Mouse (Mus musculus): Measurements from ENCODE around the gene Ddx31.

Ddx31 gene

DNA sequence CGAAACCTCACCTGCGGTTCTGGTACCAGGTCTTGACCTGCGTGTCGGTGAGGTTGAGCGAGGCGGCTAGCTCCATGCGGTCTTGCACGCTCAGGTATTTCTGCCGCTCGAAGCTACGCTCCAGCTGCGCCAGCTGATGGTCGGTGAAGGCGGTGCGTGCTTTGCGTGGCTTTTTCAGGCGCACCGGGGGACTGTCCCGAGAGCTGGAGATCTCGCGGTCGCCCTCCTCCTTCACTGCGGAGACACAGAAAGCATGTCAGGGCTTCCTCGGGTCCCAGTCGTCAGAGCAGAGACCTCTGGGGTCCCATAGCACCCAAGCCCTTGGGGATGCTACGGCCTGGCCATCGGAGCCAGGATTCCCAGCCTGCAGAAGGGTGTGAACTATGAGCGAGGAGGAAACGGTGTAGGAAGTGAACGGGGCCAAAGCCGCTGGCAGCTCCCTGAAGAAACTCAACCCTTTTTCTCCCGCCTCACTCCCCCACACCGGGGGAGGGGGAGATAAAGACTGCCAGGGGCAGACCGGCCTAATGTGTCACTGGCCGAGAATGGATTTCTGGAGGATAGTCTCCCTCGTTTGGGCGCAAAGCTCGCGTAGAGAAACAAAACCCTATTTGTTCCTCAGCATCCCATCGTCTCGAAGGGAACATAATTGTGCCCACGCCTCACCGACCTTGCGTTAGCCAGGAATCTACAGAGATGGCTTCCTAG, 71.3 kb downstream of the Ddx31 start:
- in situ Hi-C loops (cut with MboI): no loop called here

DNA sequence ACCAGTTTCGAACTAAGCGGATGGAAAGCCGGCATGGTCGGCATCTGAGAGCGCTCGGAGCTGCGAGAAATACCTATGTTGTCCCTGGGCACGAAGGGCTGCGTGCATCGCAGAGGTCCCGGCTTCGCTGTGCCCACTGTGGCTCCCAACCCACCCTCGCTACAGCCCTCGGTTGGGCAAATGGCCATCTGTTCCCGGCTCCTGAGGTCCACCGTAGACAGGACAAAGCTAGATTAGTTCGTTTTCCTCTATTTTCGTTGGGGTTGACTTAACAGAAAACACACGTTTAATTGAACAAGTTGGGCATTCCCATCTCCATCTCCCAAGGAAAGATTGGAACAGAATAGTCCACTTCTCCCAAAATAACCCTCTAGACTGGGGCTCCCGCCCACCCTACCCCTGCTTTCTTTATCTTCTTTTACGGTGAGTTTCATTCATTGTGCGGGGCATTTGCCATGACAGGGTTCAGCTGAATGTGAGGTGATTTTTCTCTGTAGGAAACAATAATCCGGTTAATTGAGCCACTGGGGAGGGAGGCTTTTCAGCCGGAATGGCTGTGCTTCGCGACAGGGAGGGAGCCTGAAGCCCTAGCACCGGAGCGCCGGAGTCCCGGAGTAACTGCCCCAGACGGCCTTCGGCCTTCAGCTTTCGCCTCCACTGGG, 72.0 kb downstream of the Ddx31 start:
- in situ Hi-C loops (cut with MboI): no loop called here

DNA sequence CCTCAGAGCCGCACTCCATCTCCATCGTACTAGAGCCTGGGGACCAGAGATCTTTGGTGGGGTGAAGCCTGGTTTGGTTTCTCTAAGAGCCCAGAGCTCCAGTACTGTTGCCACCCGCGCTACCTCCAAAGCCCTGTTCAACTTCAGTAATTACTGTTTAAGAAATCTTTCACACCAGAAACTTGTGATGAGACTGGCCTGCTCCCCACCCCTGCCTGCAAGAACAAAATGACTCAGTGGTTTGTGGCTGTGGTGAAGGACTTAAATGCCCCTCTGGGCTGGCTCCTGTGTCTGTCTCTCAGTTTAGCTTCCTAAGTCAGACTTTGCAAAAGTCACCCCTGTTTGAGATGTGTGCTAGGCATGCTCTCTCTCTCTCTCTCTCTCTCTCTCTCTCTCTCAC, 72.8 kb downstream of the Ddx31 start:
- in situ Hi-C loops (cut with MboI): no loop called here

DNA sequence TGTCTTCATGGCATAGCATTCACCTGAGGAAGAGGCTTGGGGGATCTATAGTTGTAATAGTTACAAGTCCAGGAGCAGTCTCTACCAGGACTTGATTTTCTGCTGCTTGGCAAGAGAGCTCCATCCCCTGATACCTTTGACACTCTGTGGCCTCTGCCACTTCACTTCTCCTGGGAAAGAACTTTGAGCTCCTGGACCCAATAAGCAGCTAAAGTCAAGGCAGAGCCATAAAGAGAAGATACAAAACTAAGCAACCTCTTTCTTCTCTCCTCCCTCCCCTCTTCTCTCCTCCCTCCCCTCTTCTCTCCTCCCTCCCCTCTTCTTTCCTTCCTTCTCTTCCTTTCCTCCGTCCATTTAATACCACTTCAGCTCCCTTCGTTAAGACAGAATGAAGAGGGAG, 73.9 kb downstream of the Ddx31 start:
- in situ Hi-C loops (cut with MboI): no loop called here

DNA sequence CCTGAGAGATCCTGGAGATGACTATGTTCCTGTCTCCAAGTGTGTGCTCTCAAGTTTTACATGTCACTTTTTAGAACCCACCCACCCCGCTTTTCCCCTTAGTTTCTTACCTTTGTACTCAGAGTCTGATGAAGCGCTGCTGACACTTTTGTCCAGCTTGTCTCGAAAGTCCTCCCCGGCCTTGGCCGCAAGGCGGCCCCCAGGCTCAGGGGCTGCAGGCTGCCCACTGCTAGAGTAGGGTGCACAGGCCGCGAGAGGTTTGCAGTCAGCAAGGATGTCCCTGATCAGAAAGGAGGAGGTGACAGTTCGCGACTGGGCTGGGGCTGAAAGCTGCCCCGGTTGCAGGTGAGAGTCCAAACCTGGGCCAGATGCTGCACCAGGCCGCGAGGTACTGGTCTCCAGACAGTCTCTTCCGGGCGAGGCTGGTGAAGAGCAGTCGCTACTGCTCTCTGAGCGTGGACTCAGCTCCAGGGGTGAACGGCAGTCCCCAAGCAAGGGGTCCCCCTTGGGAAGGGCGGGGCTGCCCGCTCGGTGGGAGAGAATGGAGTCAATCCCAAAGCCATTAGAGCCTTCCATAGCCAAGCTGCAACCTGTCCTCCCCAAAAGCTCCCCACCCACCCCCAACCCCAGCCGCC, 75.0 kb downstream of the Ddx31 start:
- in situ Hi-C loops (cut with MboI): no loop called here

DNA sequence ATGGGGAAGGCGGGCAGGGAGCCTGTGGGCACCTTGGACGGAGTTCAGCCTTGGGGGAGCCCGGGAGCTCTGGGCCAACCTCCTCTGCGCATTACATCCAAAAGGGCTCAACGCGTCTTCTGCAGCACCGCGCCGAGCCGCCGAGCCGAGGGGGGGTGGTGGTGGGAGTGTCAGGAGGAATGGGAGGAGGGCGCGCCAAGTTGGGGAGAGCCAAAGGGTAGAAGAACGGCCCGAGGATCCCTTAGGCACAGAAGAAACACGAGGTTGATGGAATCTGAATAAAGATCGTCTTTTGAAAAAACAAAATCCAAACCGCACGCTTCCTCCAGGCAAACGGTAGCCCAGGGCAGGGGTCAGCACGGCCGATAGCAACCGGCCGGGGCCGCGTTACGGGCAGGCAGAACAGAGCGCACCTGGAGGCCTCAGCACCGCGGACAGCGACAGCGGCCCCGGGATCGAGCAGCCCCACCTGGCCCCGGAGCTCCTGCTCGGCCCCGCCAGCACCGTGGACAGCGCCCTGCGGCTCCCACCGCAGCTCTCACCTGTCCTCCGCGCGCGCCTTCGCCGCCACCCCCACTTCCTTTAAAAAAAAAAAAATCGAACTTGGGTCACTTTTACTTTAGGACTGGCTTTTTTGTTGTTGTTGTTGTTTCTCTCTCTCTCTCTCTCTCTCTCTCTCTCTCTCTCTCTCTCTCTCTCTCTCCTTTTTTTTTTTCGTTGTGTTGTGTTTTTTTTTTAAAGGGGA, 75.7 kb downstream of the Ddx31 start:
- in situ Hi-C loops (cut with MboI): no loop called here

DNA sequence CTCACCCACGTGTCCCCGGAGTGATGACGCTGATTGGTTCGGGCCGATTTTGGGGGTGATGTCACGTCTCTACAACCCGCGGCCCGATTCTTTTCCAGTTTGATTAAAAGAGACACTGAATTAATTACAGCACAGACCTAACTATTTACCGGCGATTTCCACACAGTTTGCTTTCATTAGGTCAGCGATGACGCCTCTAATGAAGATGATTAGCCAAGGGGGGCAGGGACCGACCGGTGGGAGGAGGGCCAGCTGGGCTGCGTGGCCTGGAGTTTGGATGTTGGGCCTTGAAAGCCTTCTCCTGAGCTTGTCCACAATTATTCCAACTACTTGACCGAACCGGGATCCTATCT, 76.3 kb downstream of the Ddx31 start, which contains the start of gene Barhl1:
TSS of gene Barhl1 (minus strand) at position 156 of the 353 bp plus-strand sequence.
- in situ Hi-C loops (cut with MboI): no loop called here

DNA sequence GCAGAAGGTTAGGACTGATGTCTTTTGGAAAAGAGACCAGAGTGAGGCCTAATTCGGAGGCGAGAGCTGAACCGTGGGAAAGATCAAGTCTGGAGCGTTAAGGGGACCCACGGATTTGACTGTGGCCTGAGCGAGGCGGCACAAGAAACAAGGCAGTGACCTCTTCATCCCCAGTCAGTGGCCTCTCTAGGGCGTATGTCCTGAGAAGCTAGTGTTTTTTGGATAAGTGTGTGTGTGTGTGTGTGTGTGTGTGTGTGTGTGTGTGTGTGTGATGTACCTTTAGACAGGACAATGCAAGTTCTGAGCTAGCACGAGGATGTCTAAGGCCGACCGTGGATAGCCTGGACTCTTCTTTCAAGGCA, 76.9 kb downstream of the Ddx31 start:
- in situ Hi-C loops (cut with MboI): no loop called here

DNA sequence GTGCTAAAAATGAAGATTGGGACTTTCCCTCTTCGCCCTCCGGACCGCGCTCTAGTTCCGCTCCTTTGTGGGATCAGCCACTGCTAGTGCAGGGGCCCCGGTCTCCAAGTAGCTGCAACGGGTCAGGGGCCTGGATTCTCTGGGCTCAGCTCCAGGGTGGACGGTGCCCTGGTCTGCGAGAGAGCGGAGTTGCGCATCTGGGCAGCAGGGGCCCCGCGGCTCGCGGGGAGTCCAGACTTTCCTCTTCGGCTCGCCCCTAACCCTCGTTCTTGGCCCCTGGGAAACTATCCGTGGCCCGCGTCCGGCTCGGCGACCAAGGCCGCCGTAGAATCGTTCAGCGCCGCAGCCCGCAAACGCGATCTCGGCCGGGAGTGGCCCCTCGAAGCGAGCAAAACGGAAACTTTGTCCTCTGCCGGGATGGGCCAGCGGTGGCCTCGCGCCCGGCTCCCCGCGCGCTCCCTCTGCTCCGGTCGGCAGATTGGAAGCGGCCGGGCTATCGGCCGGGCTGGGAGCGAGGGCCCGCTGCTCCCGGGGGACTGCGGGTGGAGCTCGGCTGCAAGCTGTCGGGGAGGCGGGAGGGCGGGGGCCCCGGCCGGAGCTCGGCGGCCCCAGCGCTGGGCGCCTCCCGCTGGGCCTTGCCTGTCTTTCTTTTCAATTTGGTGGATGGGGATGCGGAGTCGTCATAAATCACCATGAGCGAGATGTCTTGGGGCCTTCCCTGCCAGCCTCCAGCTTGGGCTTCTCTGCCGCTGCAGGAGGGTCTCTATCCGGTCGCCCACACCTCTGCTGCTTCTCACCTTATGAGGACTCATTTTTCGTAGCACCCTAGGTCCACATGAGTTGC, 77.5 kb downstream of the Ddx31 start:
- in situ Hi-C loops (cut with MboI): no loop called here

DNA sequence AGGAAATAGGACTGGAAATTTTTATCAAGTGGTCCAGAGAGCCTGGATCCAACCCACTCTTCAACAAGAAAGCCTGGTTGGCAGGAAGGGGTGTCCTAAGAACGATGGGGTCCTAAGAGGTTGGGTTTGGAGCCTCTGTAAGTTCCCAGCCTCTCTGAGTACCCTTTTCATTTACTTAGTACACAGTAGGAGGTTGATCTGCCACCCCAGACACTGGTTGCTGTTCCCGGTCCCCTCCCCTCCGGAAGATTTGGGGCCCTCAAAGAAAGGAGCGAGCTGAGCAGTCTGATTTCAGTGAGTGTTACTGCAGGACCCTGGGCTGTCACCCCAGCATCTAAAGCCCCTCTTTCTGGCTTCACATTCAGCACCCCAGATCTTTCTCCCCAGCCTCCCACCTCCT, 78.8 kb downstream of the Ddx31 start:
- in situ Hi-C loops (cut with MboI): no loop called here

DNA sequence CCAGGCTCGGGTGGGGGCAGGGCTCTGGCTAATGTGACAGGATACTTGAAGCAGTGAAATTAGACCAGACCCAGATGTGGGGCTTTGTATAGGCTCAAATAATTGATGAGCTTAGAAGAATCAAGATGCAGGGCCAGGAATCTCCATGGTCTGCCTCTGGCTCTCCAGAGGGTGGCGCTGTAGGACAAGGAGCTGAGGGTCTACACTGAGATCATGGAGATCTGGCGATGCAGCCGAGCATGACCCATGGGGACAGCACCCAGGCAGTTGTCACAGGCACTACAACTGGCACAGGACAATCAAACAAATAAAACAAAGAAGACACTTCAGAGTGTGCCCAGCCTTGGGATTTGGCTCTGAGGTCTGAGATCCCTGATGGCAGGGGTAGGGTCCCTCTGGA, 83.7 kb downstream of the Ddx31 start:
- in situ Hi-C loops (cut with MboI): no loop called here

DNA sequence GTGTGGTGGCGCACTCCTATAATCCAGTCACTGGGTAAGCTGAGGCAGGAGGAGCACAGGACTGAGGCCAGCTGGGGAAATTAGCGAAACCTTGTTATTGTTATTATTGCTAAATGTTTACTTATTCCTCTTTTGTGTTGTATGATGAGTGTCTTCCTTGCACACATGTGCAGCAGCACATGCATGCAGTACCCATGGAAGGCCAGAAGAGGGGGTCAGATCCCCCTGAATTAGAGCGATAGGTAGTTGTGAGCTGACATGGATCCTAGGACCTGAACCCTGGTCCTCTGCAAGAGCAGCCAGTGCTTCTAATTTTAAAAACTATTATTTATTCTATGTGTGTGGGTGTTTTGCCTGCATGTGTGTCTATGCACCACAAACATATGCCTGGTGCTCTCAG, 90.4 kb downstream of the Ddx31 start:
- in situ Hi-C loops (cut with MboI): no loop called here

DNA sequence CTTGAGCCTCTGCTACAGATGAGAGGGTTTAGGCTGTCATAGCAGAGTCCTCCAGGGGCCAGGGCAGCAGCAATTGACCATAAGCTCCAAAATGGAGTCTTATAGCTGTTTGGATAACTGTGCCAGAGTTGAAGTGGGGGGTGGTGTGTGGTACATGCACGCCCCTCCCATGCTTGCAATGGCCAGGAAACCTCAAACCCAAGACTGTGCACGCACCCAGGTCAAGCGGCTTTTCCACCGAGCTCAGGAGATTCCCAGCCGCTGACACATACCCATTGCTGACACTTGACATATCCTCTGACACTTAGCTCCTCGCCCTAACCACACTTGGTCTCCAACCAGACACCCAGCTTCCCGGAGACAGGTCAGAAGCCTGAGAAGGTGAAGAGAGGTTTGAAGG, 98.8 kb downstream of the Ddx31 start:
- in situ Hi-C loops (cut with MboI): no loop called here

DNA sequence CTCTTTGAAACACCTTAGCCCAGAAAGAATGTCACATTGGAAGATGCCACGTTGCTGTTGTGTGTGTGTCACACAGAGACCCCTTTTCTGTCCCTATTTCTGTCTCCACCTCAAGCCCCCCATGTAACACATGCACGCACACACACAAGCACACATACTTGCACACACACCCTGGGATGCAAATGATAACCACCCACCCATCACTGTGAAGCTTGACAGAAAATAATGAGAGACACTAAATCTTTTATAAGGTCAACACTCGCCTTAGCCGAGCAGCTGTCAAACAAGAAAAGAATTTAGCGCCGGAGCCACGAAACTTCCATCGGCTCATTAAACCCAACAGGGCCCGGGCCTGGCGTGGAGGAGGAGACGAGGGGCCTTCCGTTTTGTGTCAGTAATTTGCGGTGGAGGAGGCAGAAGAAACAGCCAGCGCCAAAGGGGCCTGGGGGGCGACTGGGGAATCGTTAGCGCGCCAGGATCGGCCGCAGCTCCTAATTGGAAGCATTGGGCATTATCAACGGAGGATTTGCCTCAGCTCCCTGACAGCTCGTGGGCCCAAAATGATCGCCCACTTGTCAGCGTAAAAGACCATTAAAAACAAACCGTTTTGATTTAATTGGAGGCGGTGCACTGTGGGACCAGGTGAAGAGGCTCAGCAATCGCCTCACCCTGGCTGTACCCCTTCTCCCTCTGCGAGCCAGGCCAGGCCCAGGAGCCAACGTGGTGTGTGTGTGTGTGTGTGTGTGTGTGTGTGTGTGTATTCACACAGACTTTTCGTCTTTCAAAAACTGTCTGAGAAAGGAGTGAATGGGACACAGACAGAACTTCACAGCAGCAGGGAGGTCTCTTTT, 103.7 kb downstream of the Ddx31 start:
- in situ Hi-C loops (cut with MboI): no loop called here

DNA sequence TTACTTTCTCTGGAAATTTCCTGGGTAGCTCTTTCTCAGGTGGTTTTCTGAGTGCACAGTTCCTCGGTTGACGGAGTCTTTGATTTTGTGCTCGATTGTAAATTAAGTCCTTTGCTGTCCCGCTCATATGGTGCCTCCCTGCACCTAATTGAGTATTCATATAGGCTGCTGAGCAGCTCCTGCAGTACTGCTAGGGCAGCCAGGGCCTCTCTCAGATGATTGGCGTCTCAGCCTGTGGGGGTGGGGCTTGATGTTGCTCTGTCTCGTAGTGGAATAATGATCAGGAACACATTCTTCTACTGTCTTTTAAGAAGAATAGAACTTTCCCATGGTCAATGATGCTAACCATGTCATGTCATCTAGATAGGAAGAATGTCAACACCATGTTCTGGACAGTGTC, 105.2 kb downstream of the Ddx31 start:
- in situ Hi-C loops (cut with MboI): no loop called here

DNA sequence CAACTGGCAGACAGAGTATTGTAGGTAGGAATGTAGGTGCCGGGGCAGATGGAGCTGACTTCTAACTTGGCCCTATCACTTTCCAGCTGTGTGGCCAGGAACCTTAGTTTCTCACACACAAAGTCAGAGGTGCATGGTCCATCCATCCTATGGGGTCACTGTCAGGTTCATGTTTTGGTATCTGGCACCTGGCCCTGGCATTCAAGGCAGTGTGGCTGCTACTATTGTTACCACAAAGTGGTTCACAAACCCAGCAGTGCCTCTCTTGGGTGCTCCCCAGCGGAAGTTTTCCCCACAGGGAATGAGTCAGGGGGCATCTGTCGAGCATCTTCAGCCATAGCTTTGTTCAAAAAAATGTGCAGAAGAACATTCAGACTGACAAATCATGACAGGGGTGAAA, 106.1 kb downstream of the Ddx31 start:
- in situ Hi-C loops (cut with MboI): no loop called here

DNA sequence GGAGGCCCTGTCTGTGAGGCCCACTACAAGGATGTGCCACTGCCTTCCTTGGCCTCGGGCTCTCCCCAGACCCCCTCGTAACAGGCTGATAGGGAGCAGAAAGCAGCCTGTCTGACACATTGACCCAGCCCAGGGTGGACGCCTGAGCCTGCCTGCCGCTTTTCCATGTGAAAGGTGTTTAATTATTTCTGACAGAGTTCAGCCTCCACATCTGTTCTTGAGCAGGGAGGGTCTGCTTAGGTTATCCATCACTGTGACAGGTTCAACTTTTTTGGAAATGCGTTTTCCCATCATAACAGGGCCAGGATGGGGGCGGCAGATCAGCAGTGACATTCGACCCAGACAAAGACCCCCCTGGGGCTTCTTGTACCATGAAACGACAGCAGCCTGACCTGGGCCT, 112.8 kb downstream of the Ddx31 start:
- in situ Hi-C loops (cut with MboI): no loop called here

DNA sequence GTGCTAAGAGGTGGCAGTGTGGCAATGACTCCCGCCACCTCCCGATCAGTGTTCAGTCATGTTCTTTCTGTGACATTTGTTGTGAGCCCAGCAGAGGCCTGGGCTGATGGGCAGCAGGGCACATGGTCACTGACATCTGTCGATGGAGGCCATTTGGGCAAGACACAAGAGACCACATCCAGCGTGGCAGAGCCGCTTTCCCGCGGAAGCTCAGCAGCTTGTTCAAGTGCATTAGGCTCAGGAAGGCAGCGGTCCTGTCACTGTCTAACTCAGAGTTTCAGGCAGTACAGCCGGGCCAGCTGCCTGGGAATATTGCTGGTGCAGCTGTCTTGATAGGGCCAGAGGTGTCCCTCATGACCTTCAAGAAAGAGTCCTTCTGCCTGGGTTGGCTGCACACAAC, 114.4 kb downstream of the Ddx31 start:
- in situ Hi-C loops (cut with MboI): no loop called here
